Mouse (Mus musculus): ENCODE measurements around the gene Fam117b.
A peak's percentile ranks its signal among the peaks of the same experiment; 100 is the strongest.

Gene Fam117b

DNA sequence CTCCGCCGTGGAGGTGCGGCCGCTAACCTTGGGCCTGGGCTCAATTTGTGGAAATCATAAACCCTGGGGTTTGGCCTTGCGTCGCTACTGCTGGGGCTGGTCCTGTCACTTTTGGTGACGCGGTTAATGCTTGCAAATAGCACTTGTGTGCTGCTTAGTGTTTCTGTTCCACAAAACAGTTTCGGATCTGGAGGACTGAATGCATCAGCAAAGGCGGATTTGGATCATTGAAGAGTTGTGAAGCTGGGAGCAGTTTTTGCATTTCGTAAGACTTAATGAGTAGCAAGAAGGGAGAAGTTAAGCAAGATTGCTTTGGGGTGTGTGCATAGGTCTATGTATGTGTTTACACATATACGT, 1.0 kb downstream of the Fam117b start:
- DNase-seq (ENCODE audit: low spot score), result no peak

DNA sequence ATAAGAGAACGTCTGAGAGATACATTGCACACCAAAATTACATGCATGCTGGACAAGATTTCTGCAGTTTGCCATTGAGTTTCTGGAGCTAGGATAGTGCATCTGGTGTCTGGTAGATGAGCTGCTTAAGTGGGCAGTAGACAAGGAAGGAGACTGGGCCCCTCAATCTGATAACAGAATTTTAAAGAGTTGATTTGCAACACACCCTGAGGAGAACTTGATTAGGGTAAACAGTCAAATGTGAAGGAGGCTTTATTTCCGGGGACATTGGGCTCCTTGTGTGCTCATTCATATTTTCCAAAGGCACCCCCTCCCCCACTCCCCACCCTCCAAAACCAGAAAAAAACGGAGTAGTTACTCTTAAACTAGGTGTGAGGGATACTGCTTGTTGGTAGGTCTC, 2.0 kb downstream of the Fam117b start:
- DNase-seq (ENCODE audit: low spot score), result no peak

- DNase-seq (ENCODE audit: low spot score), result no peak
Measured at GRCm38 (mm10) chr1:59915843-59916610, 3.2 kb downstream of the Fam117b start.

- DNase-seq (ENCODE audit: low spot score), result no peak
Measured at GRCm38 (mm10) chr1:59917401-59917800, 4.6 kb downstream of the Fam117b start.

DNA sequence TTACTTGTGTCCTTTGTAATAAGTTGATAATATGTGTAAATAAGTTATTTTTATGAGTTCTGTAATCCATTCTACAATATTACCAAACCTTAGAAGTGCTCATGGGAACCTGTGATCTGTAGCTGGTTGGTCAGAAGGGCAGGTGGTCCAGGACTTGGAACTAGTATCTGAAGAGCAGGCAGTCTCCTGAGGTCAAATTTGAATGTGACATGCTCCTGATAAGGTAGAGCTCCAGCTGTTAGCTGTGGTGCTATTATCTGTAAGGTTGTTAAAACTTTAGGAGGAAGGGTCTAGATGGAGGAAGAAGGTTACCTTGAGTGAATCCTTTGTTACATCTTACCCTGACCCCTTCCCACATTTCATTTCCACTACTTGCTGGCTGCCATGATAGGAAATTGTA, 5.3 kb downstream of the Fam117b start:
- no peak for DNase-seq (ENCODE audit: low spot score)

DNA sequence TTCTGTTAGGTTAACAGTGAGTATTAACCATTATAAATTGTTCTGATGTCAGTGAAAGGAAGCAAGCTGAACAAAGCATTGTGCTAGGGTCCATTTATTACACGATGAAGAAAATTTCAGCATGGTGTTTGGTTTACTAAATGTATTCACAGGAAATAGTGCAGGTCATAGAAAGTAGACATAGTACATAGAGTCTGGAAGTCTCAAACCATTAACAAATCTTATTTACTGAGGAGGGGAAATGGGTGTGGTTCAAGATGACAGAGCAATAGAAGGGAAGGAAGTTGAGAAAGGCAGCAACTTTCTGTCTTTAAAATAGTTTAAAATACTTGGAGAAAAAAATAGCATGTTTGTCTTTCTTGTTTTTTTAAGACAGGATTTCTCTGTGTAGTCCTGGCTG, 10.4 kb downstream of the Fam117b start:
- DNase-seq (ENCODE audit: low spot score), result no peak

GRCm38 (mm10) chr1:59923673-59924072, 10.9 kb downstream of the Fam117b start:
- DNase-seq (ENCODE audit: low spot score), result no peak

DNA sequence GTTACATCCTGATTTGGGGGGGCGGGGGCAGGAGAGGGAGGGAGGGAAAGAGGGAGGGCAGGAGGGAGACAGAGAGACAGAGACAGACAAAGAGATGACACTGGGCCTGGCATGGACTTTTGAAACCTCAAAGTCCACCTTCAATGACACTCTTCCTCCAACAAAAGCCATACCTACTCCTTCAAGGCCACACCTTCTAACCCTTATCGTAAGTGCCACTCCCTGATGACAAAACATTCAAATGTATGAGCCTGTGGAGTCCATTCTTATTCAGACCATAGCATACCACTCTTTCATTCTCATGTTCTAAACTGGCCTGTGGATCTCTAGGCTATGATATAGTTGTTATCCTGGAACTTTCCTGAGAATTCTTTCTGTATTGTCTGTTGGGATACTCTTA, 11.6 kb downstream of the Fam117b start:
- DNase-seq (ENCODE audit: low spot score), result no peak

- no peak for DNase-seq (ENCODE audit: low spot score)
Measured at GRCm38 (mm10) chr1:59926021-59926672, 13.3 kb downstream of the Fam117b start.

- DNase-seq (ENCODE audit: low spot score), result no peak
Measured at GRCm38 (mm10) chr1:59927131-59927680, 14.4 kb downstream of the Fam117b start.

GRCm38 (mm10) chr1:59930926-59931325, 18.1 kb downstream of the Fam117b start:
- DNase-seq (ENCODE audit: low spot score), result no peak

GRCm38 (mm10) chr1:59932991-59933390, 20.2 kb downstream of the Fam117b start:
- no peak for DNase-seq (ENCODE audit: low spot score)

- no peak for DNase-seq (ENCODE audit: low spot score)
Measured at GRCm38 (mm10) chr1:59941063-59941462, 28.3 kb downstream of the Fam117b start.

GRCm38 (mm10) chr1:59942057-59942790, 29.4 kb downstream of the Fam117b start:
- DNase-seq (ENCODE audit: low spot score), result no peak

- no peak for DNase-seq (ENCODE audit: low spot score)
Measured at GRCm38 (mm10) chr1:59943825-59944224, 31.0 kb downstream of the Fam117b start.

DNA sequence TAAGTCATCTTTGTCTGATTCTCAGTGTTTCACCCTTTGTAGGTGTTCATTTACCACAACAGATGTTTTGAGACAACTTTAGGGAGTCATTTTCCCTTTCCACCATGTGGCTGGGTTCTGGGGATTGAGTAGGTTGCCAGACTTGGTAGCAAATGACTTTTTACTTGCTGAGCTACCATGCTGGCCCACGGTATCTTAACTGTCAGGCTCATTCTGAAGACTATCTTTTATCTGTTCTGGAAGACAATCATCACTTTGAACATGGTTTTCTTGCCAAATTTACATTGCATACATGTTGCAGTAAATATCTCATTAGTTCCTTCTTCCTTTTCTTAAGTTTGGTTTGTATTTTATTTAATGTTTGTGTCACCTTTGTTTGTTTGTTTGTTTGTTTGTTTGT, 33.2 kb downstream of the Fam117b start:
- DNase-seq (ENCODE audit: low spot score), result no peak

GRCm38 (mm10) chr1:59947509-59947908, 34.7 kb downstream of the Fam117b start:
- DNase-seq (ENCODE audit: low spot score), result no peak

DNA sequence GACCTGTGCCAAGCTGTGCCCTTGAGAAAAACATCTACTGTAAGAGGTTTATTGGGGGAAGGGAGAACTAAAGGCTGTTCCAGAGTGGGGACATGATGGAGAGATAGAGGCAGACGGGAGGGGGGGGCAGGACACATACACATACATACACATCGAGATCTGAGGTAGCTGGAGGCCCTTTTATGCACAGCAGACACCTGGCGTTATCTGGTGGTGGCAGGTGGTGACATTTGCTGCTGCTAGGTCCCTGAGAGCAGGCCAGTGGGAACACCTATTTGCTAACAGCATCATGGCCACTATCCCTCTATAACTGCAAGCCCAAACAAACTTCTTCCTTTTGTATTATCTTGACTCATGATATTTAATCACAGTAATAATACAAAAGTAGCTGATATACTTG, 44.4 kb downstream of the Fam117b start:
- no peak for DNase-seq (ENCODE audit: low spot score)

GRCm38 (mm10) chr1:59959941-59960340, 47.1 kb downstream of the Fam117b start:
- no peak for DNase-seq (ENCODE audit: low spot score)

DNA sequence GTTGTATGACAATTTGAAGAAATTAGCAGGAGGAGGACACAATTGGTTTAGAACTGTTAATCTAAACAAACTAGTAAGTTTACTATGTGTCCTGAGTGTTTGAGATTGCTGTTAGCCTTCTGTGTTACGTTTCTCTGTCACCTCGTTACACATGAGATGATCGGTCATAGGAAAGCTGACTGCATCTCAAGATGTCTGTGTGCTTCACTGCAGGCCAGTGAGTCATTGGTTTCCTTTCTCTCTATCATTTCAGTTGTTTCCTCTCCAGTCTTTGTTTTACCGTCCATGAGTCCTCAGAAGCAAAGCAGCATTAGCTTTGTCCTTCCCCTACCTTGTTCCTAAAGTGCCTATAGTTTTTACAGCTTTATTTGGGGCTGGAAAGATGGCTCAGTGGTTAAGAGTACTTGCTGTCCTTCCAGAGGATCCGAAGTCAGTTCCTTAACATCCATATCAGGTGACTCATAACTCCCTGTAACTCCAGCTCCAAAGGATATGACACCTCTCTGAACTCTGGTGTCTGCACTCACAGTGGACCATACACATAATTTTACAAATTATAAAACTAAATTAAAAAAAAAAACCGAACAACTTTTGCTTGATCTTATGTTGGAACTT, 53.5 kb downstream of the Fam117b start:
- DNase-seq (ENCODE audit: low spot score), result no peak

GRCm38 (mm10) chr1:59967291-59967690, 54.5 kb downstream of the Fam117b start:
- peak; percentile 48 for DNase-seq (ENCODE audit: low spot score)

DNA sequence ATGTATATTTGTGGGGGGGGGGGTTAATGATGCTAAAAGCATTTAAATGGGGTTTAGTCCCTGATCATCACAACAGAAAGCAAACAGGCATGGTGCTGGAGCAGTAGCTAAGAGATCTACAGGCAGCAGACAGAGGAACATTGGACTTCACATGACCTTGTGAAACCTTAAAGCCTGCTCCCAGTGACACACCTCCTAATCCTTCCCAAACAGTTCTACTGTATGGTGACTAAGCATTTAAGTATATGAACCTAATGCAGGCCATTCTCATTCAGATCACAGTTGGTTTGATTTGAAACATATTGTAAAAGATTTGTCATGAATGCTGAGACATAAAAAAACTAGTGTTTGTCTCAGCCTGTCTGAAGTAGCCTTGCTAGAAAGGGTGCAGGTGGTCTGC, 73.8 kb downstream of the Fam117b start:
- no peak for DNase-seq (ENCODE audit: low spot score)

Measured in testis, postnatal 10 days (tissue).